Comparison of ENCODE assay signal across 9 mouse cellular contexts in genomic region chr10:34208031-34208430, GRCm38 (mm10). TPM values are rescaled to one million over a fixed set of nuclear protein-coding genes. Genes with fewer than 3 reads are reported as not detected.
DNase-seq lines count a peak whose midpoint lies in the region; ATAC-seq and TF ChIP-seq lines count a peak whose summit lies in the region.
"Had no signal": no experiment of that assay in that cellular context is flagged by ENCODE, and none has a peak within 500 bp of the region (broad histone marks: within the 10 kb centered on the region; RNA-seq: fewer than 3 reads in every experiment).

No protein-coding gene starts in this region.

- H3K4me2 ChIP-seq in lung, embryonic 15.5 days, result peak overlapping the region; percentile 68
- H3K4me2 ChIP-seq in forebrain, embryonic 13.5 days, result peak overlapping the region; percentile 79
- peak overlapping the region; percentile 92 for H3K4me2 ChIP-seq in liver, embryonic 11.5 days

- peak overlapping the region; percentile 82 for H3K4me3 ChIP-seq in lung, embryonic 15.5 days
- peak overlapping the region; percentile 77 for H3K4me3 ChIP-seq in forebrain, embryonic 13.5 days
- peak overlapping the region; percentile 68 for H3K4me3 ChIP-seq in liver, embryonic 11.5 days (ENCODE audit: low read depth, low read length)
- 0 out of 2 replicates have a peak overlapping the region, but pooled peaks have one; percentile 72 for H3K4me3 ChIP-seq in small intestine, adult 2 months (ENCODE audit: low read depth, low read length)

- DNase-seq in lung, postnatal 4 days, result no peak
- DNase-seq in liver, embryonic 11.5 days (ENCODE audit: low spot score), result no peak
- DNase-seq in left cerebral cortex, adult 18-20 months (ENCODE audit: low spot score in 2 of 2), result no peak
- DNase-seq in left cerebral cortex, postnatal 25 days (ENCODE audit: low spot score in 2 of 2), result no peak
- DNase-seq in left cerebral cortex, adult 9 months (ENCODE audit: low spot score in 2 of 2), result no peak
- DNase-seq: thymus, postnatal 36 days had no signal

- peaks cover 19% of the 10 kb centered on the region; the same call in 1 of the 2 replicates for H3K4me1 ChIP-seq in lung, embryonic 15.5 days
- peaks cover 3% of the 10 kb centered on the region for H3K4me1 ChIP-seq in forebrain, embryonic 13.5 days
- no peaks in the 10 kb centered on the region for H3K4me1 ChIP-seq in liver, embryonic 11.5 days (replicated peaks; ENCODE audit: control insufficient read depth, insufficient read depth, low read length)
- no peaks in the 10 kb centered on the region for H3K4me1 ChIP-seq in small intestine, adult 2 months (ENCODE audit: control insufficient read depth, insufficient read depth, insufficient read length, low read length)

- peak overlapping the region; percentile 97 for H3K27ac ChIP-seq in lung, embryonic 15.5 days
- no peak overlapping the region for H3K27ac ChIP-seq in forebrain, embryonic 13.5 days
- H3K27ac ChIP-seq in liver, embryonic 11.5 days (ENCODE audit: low read depth, low read length), result no peak overlapping the region
- peak overlapping the region; percentile 66; the same call in 1 of the 2 replicates for H3K27ac ChIP-seq in small intestine, adult 2 months (ENCODE audit: insufficient read depth, low read depth, low read length)

- H3K9ac ChIP-seq in lung, embryonic 15.5 days, result peak overlapping the region; percentile 81
- H3K9ac ChIP-seq in forebrain, embryonic 13.5 days, result 0 out of 2 replicates have a peak overlapping the region, but pooled peaks have one; percentile 86
- H3K9ac ChIP-seq in liver, embryonic 11.5 days (ENCODE audit: low read depth, low read length), result no peak overlapping the region

- no peak for ATAC-seq in lung, embryonic 15.5 days (ENCODE audit: borderline replicate concordance, extremely low read depth, low FRiP score, low TSS enrichment)
- ATAC-seq in forebrain, embryonic 13.5 days, result no peak
- no peak for ATAC-seq in liver, embryonic 11.5 days (replicated peaks; ENCODE audit: low FRiP score)

- no peak for TF ChIP-seq CTCF in small intestine, adult 2 months (IDR thresholded peaks at IDR 0.05; ENCODE audit: extremely low read depth, insufficient read length, insufficient replicate concordance, low read depth, low read length)

- TF ChIP-seq POLR2A in small intestine, adult 2 months (IDR thresholded peaks at IDR 0.05; ENCODE audit: low read depth, low read length), result no peak

- WGBS in lung, embryonic 15.5 days, result 3% methylated on average over 13 of the region's 13 CpGs
- WGBS in forebrain, embryonic 13.5 days, result 4% methylated on average over 13 of the region's 13 CpGs
- 17% methylated on average over 13 of the region's 13 CpGs for WGBS in liver, embryonic 11.5 days
- 35% methylated on average over 13 of the region's 13 CpGs for WGBS in small intestine, adult 2 months

- H3K9me3 ChIP-seq in lung, embryonic 15.5 days, result no peaks in the 10 kb centered on the region
- no peaks in the 10 kb centered on the region for H3K9me3 ChIP-seq in forebrain, embryonic 13.5 days (replicated peaks)
- no peaks in the 10 kb centered on the region for H3K9me3 ChIP-seq in liver, embryonic 11.5 days (ENCODE audit: control insufficient read depth, low read length)

- intact Hi-C loops in left cerebral cortex, postnatal 25 days (cut with DNase I), result no loop called here

- no peaks in the 10 kb centered on the region for H3K27me3 ChIP-seq in lung, embryonic 15.5 days
- H3K27me3 ChIP-seq in forebrain, embryonic 13.5 days, result no peaks in the 10 kb centered on the region
- H3K27me3 ChIP-seq in liver, embryonic 11.5 days (replicated peaks; ENCODE audit: control insufficient read depth, insufficient read depth, low read length), result peaks cover 12% of the 10 kb centered on the region
- H3K27me3 ChIP-seq in small intestine, adult 2 months (ENCODE audit: control insufficient read depth, insufficient read depth, low read length), result peaks cover 15% of the 10 kb centered on the region; the same call in 1 of the 2 replicates

- no peaks in the 10 kb centered on the region for H3K36me3 ChIP-seq in lung, embryonic 15.5 days
- no peaks in the 10 kb centered on the region for H3K36me3 ChIP-seq in forebrain, embryonic 13.5 days (ENCODE audit: poor library complexity, severe bottlenecking)
- H3K36me3 ChIP-seq in liver, embryonic 11.5 days (ENCODE audit: control insufficient read depth, insufficient read depth, low read length), result no peaks in the 10 kb centered on the region
- H3K36me3 ChIP-seq in small intestine, adult 2 months (ENCODE audit: control insufficient read depth, insufficient read depth, low read length), result no peaks in the 10 kb centered on the region

RNA-seq across cellular contexts. Expression of gene Dse, which starts 0.5 kb away (rescaled TPM):
- polyA plus RNA-seq in lung, embryonic 15.5 days (2015; fragmentation: Nextera tagmentation; extraction: Ambion mirVana), result 29.0 and 31.2 TPM in 2 replicates
- polyA plus RNA-seq in forebrain, embryonic 13.5 days (2015; fragmentation: Nextera tagmentation; extraction: Ambion mirVana), result 4.6 and 4.9 TPM in 2 replicates
- polyA plus RNA-seq in liver, embryonic 11.5 days (2014; fragmentation: Nextera tagmentation; extraction: Ambion mirVana), result 14.9 and 16.8 TPM in 2 replicates
- 3.2 and 3.5 TPM in 2 replicates for polyA plus RNA-seq in small intestine, adult 2 months (2012; rRNA removed)
- total RNA-seq in left cerebral cortex, adult 18-20 months (2021), result 10 to 100 TPM in 1 of 2 experiments, 1 to 10 TPM in 1; 6.1 to 10.1 TPM
- total RNA-seq in left cerebral cortex, postnatal 25 days (2021), result 1 to 10 TPM; 5.4 to 6.2 TPM

Comparison
In these comparisons a context has a peak if more than half of its experiments do, and no peak if none do; other contexts are left out.
1. H3K27ac ChIP-seq: peak in lung, embryonic 15.5 days (single experiment) and small intestine, adult 2 months (single experiment); none in forebrain, embryonic 13.5 days (single experiment) and liver, embryonic 11.5 days (single experiment).
2. Peak in every context shown above with its lines, with median percentiles within 50 percentile points of each other: H3K4me2 ChIP-seq and H3K4me3 ChIP-seq.